Mouse (Mus musculus) thymus, postnatal 36 days (tissue): ENCODE results near the gene Atp5f1.
"Not testable (repeated sequence)": the region's sequence is repeated elsewhere in the genome, so short reads cannot be mapped to it uniquely, and the experiment has no call there.

Source experiments
- DNase-seq, 2 experiments: peaks; one replicate each; pipeline ENCODE4 v3.0.0; 2022; ENCODE audit warnings: mixed read lengths in 2 of 2

The Atp5f1 gene

DNA sequence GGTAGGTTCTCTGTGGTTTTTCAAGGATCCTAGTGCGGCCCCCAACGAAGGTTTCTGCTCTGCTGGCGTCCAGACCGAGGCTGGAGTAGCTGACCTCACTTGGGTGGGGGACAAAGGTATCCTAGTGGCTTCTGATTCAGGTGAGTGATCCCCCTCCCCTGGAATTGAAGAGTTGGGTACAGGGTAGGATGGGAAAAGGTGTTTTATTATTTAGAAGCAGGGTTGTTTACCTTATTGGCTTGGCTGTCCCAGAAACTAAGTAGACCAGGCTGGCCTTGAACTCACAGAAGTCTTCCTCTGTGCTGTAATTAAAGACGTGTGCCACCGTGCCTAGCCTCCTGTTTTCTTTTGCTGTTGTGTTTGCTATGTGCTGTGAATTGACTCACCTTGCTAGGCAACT is at the start of gene Atp5f1:
TSS of gene Atp5f1 (minus strand) at position 101 of the 400 bp plus-strand sequence.
- DNase-seq: no peak

DNA sequence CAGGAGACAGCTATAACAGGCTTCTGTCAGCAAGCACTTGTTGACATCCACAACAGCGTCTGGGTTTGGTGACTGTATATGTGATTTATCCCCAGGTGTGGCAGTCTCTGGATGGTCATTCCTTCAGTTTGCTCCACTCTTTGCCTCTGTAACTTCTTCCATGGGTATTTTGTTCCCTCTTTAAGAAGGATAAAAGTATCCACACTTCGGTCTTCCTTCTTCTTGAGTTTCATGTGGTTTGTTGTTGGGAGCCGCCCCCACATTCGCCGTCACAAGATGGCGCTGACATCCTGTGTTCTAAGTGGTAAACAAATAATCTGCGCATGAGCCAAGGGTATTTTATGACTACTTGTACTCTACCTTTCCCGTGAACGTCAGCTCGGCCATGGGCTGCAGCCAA is 43.5 kb upstream of the Atp5f1 start:
- not testable (repeated sequence) for DNase-seq

DNA sequence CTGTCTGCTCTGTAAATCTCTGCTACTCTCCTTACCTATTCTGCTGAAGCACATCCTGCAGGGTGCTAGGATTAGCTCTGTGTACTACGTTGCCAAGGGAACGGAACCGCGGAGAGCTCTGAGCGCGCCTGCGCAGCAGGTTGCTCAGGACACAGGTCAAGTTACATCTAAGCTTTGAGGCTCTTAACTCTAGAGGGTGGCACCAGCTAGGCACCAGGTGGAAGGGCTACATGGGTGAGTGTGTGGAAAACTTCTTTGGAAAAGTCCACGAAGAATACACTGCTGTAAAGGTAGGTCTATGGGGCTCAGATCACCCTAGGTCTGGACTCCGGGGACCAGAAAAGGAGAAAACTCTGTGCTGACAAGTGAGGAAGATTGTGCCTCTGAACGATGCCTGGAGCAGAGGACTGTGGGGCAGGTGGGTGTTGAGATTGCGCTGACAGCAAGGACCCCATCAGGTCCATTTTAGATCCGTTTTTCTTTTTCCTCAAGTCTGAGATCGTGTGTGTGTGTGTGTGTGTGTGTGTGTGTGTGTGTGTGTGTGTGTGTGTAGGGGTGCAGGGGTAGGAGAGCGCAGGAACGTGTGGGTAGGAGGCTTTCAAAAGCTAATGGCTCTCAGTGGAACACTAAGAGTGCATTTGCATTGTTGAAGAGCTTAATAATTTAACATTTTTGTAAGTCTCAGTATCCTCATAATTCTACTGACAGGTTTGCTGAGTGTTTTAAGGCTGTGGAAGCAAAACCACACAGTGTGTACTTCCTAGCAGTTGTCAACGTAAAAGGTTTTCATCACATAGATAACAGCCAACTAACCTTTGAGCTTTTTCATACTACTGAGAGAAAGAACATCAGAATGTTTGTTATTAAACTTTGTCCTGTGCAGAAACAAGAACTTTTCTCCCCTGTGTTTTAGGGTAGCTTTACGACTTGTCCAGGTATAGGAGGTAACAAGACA is 41.8 kb upstream of the Atp5f1 start:
- DNase-seq: peak; percentile 26 to 46

DNA sequence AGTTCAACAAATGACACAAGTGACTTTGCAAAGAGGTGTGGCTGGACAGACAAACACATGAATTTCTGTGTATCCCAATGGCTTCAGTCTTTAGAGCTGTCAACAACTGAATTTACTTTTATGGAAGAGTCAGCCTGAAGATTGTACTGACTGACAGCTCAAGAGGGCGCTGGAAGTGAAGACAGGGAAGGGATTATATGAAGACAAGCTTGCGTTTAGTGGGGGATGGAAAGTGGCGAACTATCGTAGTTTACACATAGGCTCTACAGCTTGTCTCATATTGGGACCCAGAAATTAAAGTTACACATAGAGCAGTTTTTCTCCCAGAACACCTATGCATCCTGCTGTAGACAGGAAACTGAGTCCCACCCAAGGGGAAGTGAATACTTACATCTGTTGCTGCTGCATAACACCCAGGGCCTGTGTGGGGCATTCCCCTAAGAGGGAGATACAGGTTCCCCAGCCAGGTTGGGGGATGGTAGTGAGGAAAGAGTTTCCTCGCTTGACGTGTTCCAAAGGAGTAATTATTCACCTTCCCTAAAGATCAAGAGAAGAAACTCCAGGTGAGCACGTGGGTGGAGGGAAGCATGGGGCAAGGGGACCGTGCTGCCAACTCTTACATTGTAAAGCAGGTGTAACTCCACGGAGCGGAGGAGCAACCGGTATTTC is 40.9 kb upstream of the Atp5f1 start:
- no peak for DNase-seq

DNA sequence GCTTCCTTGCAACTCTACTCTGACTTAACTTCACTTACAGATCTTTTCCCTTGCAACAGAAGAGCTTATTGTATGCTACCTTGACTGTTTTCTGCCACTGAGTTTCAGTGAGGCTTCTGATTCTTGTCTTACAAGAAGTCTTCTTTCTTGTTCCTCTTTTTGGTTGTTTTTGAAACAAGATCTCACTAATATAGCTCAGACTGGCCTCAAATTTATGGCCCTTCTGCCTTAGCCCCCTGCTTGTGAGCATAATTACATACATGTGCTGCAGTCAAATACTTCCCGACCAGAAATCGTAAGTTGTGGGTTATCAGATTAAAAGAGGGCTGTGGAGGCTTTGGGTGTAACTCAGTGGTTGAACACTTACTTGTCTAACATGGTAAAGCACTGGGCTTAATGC is 34.8 kb upstream of the Atp5f1 start:
- no peak for DNase-seq

DNA sequence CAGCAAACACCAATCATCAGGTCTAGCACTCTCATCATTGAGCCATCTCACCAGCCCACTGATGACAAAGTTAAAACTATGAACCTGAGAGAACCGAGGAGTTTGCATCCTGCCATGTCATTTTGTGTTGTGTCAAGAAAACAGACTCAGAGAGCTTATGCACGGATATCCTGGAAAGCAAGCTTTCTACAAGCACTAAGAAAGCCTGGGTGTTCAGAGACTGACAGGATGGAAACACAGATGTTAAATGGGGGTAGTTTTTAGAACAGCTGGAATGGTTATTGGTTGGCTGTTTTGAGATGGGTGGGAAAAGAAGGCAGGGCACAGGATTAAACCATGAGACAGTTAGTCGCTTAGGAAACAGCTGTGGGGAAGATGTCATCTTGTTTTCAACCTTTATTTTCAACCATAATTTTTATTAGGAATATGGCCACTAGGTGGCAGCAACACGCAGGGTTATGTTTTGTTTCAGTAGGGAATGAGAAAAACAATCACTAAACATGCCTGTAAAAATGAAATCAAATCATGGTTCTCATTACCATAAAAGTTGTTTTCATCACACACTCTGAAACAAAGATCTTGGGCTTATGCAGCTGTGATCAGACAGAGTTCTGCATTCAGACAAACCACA is 31.9 kb upstream of the Atp5f1 start:
- peak in 1 of 2 experiments; percentile 35 for DNase-seq

DNA sequence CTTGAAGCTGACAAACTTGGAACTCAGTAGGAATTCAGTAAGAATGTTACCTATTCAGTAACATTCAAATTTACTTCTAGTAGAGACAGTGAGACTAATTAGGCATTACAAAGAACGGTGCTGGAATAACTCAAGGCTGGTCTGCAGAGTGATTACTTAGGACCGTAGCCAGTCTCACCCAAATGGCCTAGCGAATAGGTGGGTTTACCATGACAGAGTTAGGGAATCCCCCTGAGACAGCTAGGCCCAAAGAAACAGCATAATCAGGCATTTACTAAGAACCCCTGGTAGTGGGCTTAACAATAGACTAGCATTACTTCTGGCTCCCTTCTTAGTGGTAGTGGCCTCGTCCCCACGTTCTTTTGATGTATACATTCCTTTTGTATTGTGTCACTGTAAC is 29.7 kb upstream of the Atp5f1 start:
- DNase-seq: not testable (repeated sequence)

DNA sequence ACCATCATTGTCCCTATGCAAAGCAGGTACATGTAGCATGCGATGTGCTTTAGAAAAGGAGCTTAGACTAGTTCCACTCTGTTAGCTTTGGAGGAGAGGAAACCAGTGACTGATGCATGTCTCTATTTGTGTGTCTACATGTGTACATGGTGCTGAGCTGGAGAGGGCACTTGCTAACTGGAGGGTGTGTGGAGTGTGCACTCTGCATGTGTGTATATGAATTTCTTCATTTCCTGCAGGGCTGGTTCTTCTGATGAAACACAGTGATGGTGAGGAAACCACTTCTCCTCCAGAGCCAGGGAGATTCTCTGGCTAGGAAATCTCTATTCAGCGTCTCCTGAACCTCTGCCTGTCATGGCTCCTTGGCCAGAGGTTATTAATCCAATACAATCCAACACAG is 14.3 kb upstream of the Atp5f1 start:
- no peak for DNase-seq

DNA sequence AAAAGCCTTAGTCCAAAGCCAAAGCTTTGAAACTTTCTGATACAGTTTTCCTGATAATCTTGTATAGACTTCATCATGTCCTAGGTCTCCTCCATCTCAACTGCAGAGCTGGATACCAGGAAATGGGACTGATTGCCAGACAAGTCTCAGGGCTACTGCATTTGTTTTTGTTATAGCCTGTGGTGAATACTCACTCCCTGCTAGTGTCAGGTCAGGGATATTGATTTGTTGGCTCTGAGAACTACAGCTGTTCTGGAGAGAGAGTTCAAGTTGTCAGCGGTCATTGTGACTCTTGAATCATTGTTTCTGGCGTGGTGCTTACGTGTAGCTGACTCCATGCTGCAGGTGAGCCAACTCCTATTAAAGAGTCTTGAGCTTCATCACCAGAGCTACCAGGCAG is 13.5 kb upstream of the Atp5f1 start, which contains the start of gene Ovgp1:
TSS of gene Ovgp1 (plus strand) at position 301 of the 400 bp plus-strand sequence.
- DNase-seq: no peak

DNA sequence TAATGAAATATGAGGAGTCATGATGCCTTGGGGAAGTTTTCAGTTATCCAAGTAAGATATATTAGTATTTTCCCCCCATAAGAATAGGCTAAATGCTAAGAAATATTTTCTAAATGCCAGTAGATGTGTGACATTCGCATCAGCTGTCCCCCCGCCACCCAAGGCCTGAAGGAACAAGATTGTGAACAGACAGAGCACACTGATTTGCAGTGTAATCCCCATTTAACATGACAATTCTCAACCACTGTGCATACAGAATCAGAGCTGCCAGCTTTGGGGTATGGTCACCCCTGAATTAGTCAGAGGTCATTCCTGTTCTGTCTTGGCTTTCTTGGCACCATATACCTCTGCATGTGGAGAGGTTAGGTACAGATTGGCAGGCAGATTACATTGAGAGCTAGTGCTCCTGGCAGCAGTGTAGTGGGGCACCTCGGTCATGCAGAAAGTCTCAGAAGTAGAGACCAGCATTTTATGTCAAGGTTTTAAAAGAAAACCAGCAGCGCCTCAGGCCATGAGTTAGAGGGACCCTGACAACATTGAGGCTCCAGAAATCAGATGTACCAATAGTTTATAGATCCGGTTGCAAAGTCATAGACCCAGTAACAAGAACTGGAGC is 12.0 kb upstream of the Atp5f1 start:
- DNase-seq: no peak

DNA sequence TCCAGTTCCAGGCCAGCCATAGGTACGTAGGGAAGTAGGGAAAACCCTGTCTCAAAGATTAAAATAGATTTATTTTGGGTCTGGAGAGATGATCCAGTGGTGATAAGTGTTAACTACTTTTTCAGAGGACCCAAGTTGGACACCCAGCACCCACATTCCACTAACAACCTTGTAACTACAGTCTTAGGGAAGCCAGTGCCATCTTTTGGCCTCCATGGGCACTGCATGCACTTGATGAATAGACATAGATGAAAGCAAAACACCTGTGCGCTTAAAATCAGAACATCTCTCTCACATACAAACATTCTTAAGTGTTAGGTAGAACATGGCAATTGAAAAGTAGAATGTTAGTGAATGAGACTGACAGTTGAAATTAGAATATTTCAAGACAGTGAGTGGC is 801 bp upstream of the Atp5f1 start:
- DNase-seq: peak in 1 of 2 experiments; percentile 20

DNA sequence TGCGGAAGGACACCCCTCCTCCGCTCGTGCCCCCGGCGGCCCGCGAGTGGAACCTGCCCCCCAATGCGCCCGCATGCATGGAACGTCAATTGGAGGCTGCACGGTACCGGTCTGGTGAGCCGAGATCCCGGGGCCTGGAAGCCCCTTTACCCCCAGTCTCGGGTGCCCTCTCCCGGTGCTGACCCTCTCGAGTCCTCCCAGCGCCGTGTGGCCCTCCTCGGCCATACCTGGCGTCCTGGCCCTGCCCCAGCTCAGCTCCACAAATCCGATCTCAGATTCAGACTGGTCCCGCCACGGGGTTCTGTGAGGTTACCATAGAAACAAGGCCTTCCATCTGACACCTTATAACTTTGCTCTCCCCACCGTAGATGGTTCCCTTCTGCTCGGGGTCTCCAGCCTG is 314 bp downstream of the Atp5f1 start:
- DNase-seq: no peak

DNA sequence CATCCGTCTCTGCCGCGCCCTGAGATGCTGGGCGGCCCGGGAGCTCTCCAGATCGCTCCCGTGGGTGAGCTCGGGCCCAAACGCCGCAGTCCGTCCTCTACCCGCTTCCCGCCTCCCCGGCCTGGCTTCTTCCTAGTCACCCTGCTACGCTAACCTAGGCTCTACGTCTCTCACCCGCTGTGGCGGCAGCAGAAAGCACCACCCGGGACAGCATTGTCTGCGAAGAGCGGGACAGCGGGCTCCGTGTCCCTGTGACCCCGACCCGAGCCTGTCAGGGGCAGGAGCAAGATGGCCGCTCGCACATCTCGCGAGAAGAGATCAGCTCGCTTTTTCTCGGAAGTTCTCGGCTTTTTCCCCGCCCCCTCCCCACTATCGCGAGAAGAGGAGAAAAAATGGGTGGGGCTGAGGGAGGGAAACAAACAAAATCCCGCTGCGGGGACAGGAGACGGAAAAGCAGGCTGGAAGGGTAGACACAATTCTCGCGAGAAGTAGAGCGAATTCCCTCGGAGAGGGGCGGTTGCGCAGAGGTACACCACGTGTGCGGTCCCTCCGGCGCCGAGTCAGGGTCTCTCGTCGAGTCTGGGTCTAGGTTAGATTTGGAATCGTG is 822 bp downstream of the Atp5f1 start, which contains the start of gene Wdr77:
TSS of gene Wdr77 (plus strand) at position 396 of the 607 bp plus-strand sequence.
- peak; percentile 93 to 95 for DNase-seq

DNA sequence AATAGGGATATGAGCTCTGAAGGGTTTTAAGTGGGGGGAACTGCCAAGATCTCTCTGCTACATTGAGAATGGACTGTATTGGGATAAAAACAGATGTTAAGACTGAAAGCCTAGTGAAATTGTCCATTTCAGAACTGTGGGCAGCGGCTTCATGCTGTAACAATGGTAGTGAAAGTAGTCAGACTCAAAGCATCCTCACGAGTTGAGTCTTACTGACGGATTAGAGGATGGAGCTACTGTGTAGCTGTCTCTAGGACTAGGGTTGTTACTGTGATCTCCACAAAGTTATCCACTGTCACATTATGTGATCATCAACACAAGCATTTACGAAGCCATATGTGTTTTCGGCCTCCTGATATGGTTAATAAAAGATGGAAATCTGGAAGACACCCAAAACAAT is 1.7 kb downstream of the Atp5f1 start:
- no peak for DNase-seq

DNA sequence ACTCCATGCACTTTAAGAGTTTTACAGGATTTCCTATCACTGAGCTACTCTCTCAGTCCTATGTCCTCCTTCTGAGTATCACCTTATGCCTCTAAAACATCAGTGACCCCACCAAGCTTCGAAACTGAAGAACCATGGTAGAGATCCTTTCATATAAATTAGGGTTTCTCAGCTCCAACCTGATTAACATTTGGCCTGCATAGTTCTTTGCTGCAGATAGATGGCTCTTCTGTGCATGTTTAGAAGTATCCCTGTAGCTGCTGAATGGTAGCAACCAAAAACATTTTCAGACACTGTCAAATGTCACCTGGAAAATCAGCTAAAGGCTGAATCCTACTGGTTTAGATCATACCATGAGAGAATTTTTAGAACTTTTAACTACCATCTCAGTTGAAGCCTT is 2.7 kb downstream of the Atp5f1 start:
- DNase-seq: no peak

DNA sequence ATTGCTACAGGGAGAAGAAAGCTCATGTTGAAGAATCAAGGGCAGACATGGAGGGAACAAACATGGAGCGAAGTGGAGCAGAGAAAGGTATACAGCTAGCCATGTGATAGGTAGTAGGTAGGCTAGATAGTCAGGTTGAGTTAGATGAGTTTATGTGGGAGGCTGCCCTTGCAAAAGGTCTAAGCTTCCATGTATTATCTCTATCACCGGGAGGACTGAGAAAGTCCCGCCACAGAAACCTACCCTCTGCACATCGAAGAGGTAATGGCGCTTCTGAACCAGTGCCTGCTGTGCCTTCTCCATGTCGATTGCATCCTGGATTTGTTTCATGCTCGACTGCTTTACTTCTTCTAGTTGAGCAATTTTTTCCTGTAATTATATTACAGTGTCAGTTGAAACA is 8.6 kb downstream of the Atp5f1 start:
- DNase-seq: no peak

DNA sequence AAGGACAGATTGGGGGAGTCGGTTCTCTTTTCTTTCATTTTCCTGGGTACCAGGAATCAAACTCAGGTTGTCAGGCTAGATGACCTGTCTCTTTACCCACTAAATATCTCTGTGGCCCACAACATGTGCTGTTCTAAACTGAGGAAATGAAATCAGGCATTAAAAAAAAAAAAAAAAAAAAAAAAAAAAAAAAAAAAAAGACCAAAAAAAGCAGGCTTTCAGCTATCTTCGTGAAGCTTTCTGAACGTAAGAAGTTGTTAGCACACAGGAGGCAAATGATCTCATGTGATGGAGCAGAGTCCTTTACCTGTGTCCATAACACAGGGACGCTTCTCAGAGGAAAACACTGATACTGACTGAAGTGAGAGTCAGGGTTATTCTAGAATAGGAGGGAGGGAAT is 23.8 kb downstream of the Atp5f1 start:
- no peak for DNase-seq

DNA sequence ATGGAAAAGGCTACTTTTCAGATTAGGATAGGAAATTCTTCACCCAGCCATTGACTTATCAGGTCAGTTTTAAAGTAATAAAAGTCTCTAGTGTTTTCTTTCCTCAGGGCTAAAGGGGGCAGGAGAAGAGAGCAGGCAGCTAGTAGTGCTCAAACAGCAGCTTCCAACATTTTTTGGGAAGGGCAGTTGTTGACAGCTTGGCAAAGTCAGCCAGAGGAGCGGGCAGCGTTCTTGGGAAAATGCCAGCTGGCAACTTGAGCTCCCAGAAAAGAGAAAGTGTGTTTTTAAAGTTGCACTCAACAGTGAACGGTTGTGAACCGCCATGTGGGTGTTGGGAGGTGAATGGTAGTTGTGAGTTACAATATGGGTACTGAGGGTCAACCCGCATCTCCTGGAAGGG is 24.9 kb downstream of the Atp5f1 start:
- DNase-seq: no peak

DNA sequence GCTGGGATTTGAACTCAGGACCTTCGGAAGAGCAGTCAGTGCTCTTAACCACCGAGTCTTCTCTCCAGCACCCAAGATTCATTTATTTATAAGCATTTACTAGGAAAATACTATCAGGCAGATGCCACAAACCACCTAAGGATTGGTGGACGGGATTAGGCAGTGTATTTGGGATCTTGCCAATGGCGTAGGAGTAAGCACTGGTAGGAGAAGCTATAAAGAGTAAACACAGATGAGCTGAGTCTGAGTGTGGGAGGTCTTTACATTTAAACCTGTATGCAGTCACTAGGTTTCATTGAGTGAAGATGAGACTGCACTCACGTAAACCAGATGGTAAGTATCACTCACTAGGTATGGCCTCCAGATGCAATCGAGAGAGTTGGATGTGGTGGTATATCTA is 26.0 kb downstream of the Atp5f1 start:
- no peak for DNase-seq

DNA sequence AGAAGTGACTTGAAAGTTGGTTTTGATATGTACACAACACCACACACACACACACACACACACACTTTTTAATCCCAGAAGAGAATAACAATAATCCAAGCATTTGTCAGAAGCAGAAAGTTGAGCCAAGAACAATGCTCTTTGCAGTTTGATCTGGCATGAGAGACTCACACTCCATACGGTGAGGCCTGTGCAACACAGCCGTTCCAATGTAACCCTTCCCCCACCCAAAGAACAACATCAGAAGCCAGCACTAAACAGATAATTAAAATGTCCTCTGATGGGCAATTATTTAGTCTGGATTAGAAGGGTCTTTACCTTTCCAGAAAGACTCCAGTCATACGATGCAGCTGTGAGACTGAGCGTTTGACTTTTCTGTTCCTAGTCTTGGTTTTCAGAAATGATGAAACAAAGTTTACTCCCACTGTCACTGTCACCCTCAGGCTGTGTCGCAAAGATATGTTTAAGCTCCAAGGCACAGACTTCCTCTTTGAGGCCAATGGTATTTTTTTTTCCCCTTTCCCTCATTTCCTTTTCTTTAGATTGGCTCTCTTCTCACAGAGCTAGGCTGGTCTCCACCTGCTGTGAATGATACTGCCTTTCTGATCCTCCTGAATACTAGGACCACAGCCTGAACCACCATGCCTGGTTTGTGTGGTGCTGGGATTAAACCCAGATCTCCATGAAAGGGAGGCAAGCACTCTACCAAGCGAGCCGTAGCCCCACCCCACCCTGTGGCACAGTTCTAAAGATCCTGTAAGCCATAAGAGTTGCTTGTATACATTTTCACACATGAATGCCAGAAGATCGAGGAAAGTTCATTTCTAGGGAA is 27.4 kb downstream of the Atp5f1 start, which contains the start of gene I830077J02Rik:
TSS of gene I830077J02Rik (minus strand) at position 425 of the 832 bp plus-strand sequence.
- no peak for DNase-seq

DNA sequence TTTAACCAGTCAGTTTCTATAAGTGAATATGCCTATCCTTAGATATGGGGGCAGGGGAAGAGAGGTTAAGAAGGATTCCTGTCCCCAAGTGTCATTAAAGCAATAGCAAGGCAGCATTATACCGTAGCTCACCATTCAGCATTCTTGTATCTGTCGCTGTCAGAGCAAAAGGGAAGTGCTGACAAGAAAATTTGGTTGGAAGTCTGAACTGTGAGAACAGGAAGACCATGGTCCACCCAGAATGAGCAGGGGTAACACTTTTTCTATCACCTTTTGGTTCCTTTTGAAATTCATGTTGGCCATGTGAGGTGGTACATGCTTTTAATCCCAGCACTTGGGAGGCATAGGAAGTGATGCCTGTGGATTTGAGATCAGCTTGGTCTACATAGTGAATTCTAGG is 28.8 kb downstream of the Atp5f1 start:
- DNase-seq: no peak
